9 mouse cellular contexts compared by ENCODE assay signal in the genomic region with DNA sequence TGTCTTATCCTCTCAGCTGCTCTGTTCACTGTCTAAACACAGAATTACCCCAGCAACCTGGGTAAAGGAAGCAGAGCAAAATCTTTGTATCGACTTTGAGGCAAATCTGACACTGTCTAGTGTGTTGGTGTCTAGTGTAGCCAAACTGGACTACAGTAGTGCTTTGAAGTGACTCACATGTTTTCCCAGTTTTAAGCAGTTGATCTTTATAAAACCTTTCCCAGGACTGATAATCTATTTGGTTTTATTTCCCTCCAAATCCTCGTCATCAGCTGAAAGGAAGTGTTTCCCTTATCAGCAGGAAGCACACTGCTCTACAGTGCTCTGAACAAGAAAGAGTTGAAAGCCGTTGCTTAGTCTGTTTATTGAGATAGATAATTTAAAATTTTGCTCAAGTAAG.
DNase-seq lines count a peak whose midpoint lies in the region; ATAC-seq lines count a peak whose summit lies in the region.
"Had no signal": no experiment of that assay in that cellular context is flagged by ENCODE, and none has a peak within 500 bp of the region (broad histone marks: within the 10 kb centered on the region; RNA-seq: fewer than 3 reads in every experiment).

No protein-coding gene starts in this region.

- H3K4me1 ChIP-seq in lung, embryonic 16.5 days (replicated peaks; ENCODE audit: control insufficient read depth, insufficient read depth, low read length), result peaks cover 3% of the 10 kb centered on the region; the same call in 1 of the 2 replicates
- H3K4me1 ChIP-seq in heart, embryonic 16.5 days (ENCODE audit: control insufficient read depth, insufficient read depth, low read length), result peaks cover 6% of the 10 kb centered on the region

- 24% methylated on average over 3 of the region's 3 CpGs for WGBS in lung, embryonic 16.5 days
- 25% methylated on average over 3 of the region's 3 CpGs for WGBS in heart, embryonic 16.5 days

- H3K9ac ChIP-seq in lung, embryonic 16.5 days (ENCODE audit: low read length), result no peak overlapping the region
- no peak overlapping the region for H3K9ac ChIP-seq in heart, embryonic 16.5 days (ENCODE audit: low read length)

- intact Hi-C loops in heart, postnatal 25 days (cut with DNase I), result no loop called here

- DNase-seq in heart, adult 8-10 months (ENCODE audit: low spot score), result peak; percentile 77
- no peak for DNase-seq in heart, postnatal 25 days (ENCODE audit: low spot score)
- no peak for DNase-seq in lung, postnatal 10 days
- DNase-seq in right cerebral cortex, adult 2 months (ENCODE audit: low spot score in 2 of 2), result no peak
- no peak for DNase-seq in layer of hippocampus, adult 11-12 months (ENCODE audit: low spot score)

- no peaks in the 10 kb centered on the region for H3K9me3 ChIP-seq in lung, embryonic 16.5 days (ENCODE audit: control insufficient read depth, low read length)
- no peaks in the 10 kb centered on the region for H3K9me3 ChIP-seq in heart, embryonic 16.5 days (replicated peaks; ENCODE audit: control insufficient read depth, low read length)

- peak; percentile 66; the same call in 1 of the 2 replicates for ATAC-seq in lung, embryonic 16.5 days (ENCODE audit: low read depth)
- ATAC-seq in heart, embryonic 16.5 days (replicated peaks; ENCODE audit: extremely low read depth, insufficient read depth, low FRiP score), result peak; percentile 80
- peak; percentile 79 for ATAC-seq in megakaryocyte-erythroid progenitor cell, adult 5-6 weeks (replicated peaks; ENCODE audit: low FRiP score, low TSS enrichment, poor library complexity, severe bottlenecking)

- no peak overlapping the region for H3K4me2 ChIP-seq in lung, embryonic 16.5 days (ENCODE audit: low read depth, low read length)
- H3K4me2 ChIP-seq in heart, embryonic 16.5 days (ENCODE audit: low read depth, low read length), result no peak overlapping the region

- H3K27ac ChIP-seq in lung, embryonic 16.5 days (ENCODE audit: low read length), result peak overlapping the region; percentile 58
- peak overlapping the region; percentile 73 for H3K27ac ChIP-seq in heart, embryonic 16.5 days (ENCODE audit: low read length)

- no peak overlapping the region for H3K4me3 ChIP-seq in lung, embryonic 16.5 days (ENCODE audit: low read length)
- no peak overlapping the region for H3K4me3 ChIP-seq in heart, embryonic 16.5 days (ENCODE audit: low read length)
- H3K4me3 ChIP-seq: myocyte had no signal

- H3K36me3 ChIP-seq in lung, embryonic 16.5 days (ENCODE audit: control insufficient read depth, insufficient read depth, low read length), result no peaks in the 10 kb centered on the region
- no peaks in the 10 kb centered on the region for H3K36me3 ChIP-seq in heart, embryonic 16.5 days (ENCODE audit: control insufficient read depth, insufficient read depth)

- no peaks in the 10 kb centered on the region for H3K27me3 ChIP-seq in lung, embryonic 16.5 days (ENCODE audit: control insufficient read depth, insufficient read depth, low read depth, low read length)
- no peaks in the 10 kb centered on the region for H3K27me3 ChIP-seq in heart, embryonic 16.5 days (ENCODE audit: control insufficient read depth, insufficient read depth, low read length)
